In the genomic region with DNA sequence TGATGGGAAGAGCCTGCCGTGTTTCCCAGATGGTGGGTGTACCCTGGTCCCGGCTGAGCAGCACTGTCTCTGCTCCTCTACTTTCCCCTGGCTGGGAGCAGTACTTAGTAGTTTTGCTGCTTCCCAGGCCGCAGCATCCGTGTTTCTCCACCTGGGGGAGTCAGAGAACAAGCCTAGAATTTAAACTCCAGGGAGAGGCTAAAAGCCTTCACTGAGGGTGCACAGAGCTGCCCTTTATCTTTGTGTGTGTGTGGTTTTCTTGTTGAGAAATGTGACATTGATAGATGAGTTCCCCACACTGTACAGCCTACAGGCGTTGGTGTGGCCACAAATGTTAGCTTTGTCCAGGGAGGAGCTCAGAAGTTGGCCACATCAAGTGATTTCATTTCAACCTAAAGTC, we compare ENCODE assay signal across 8 mouse cellular contexts. TPM values are rescaled to one million over a fixed set of nuclear protein-coding genes. Genes with fewer than 3 reads are reported as not detected.
DNase-seq lines count a peak whose midpoint lies in the region; TF ChIP-seq lines count a peak whose summit lies in the region.

No protein-coding gene starts in this region.

- DNase-seq in T-cell, adult 2 months (ENCODE audit: low spot score), result peak; percentile 76
- peak; percentile 68 to 82 for DNase-seq in heart, adult 2 months
- peak; percentile 79 for DNase-seq in kidney, adult 9 months
- DNase-seq in lung, adult 18-20 months, result peak; percentile 66 to 73
- DNase-seq in retina, postnatal 1 day, result peak; percentile 67
- DNase-seq in thymus, postnatal 36 days, result peak; percentile 80 to 83

- H3K4me1 ChIP-seq in cortical plate, adult 2 months (ENCODE audit: control insufficient read depth, insufficient read depth, low read length), result peaks cover 12% of the 10 kb centered on the region
- H3K4me1 ChIP-seq in heart, adult 2 months (ENCODE audit: control insufficient read depth, insufficient read depth, low read length), result peaks cover 4% of the 10 kb centered on the region

- no peaks in the 10 kb centered on the region for H3K27me3 ChIP-seq in C2C12 (ENCODE audit: control insufficient read depth, insufficient read depth, insufficient read length)
- no peaks in the 10 kb centered on the region for H3K27me3 ChIP-seq in heart, adult 2 months (ENCODE audit: control insufficient read depth, insufficient read depth, low read length)

- H3K9ac ChIP-seq in heart, adult 2 months (ENCODE audit: low read depth, low read length), result no peak overlapping the region

- TF ChIP-seq EP300 in heart, adult 2 months (IDR thresholded peaks at IDR 0.05; ENCODE audit: insufficient read depth, low read depth, low read length), result peak; percentile 86; the same call in 1 of the 2 replicates

- intact Hi-C loops in heart, adult 2 months (cut with DNase I), result loop anchor here (2.0 to 5.0 kb wide), 3 partner anchors 108 to 389 kb away; no protein-coding TSS in a partner anchor

- no peaks in the 10 kb centered on the region for H3K79me3 ChIP-seq in C2C12 (ENCODE audit: low read depth)

- H3K4me3 ChIP-seq in C2C12 (ENCODE audit: insufficient read depth, poor library complexity, severe bottlenecking), result no peak overlapping the region
- H3K4me3 ChIP-seq in cortical plate, adult 2 months (ENCODE audit: insufficient read depth, low read length), result no peak overlapping the region
- H3K4me3 ChIP-seq in heart, adult 2 months, result no peak overlapping the region

- no peaks in the 10 kb centered on the region for H3K79me2 ChIP-seq in C2C12 (ENCODE audit: control insufficient read depth, insufficient read depth)
- no peaks in the 10 kb centered on the region for H3K79me2 ChIP-seq in heart, adult 2 months (replicated peaks; ENCODE audit: control insufficient read depth, insufficient read depth, low read length)

- 9% methylated on average over 5 of the region's 5 CpGs for WGBS in heart, adult 2 months

- no peaks in the 10 kb centered on the region for H3K36me3 ChIP-seq in C2C12 (ENCODE audit: control insufficient read depth, insufficient read depth)
- no peaks in the 10 kb centered on the region for H3K36me3 ChIP-seq in heart, adult 2 months (ENCODE audit: control insufficient read depth, insufficient read depth, low read length)

- TF ChIP-seq POLR2A in cortical plate, adult 2 months (IDR thresholded peaks at IDR 0.05; ENCODE audit: extremely low read depth, insufficient read depth, low read length), result no peak
- TF ChIP-seq POLR2A in heart, adult 2 months (IDR thresholded peaks at IDR 0.05; ENCODE audit: insufficient read depth, low read depth, low read length), result no peak

- H3ac ChIP-seq in C2C12 (ENCODE audit: control insufficient read depth, insufficient read length, low read depth), result no peak overlapping the region

- TF ChIP-seq CTCF in C2C12 (IDR thresholded peaks at IDR 0.05; ENCODE audit: control insufficient read depth, insufficient read depth, insufficient read length), result peak; percentile 46
- peak; percentile 83 for TF ChIP-seq CTCF in cortical plate, adult 2 months (IDR thresholded peaks at IDR 0.05; ENCODE audit: extremely low read depth, insufficient read depth, low read length)
- TF ChIP-seq CTCF in heart, adult 2 months (IDR thresholded peaks at IDR 0.05), result peak; percentile 99; the same call in 1 of the 2 replicates

- no peak overlapping the region for H3K27ac ChIP-seq in cortical plate, adult 2 months (ENCODE audit: insufficient read depth, low read length)
- no peak overlapping the region for H3K27ac ChIP-seq in heart, adult 2 months

TF ChIP-seq in C2C12, 6 proteins besides CTCF, POLR2A, EP300 and RAD21:
- TF ChIP-seq MYOD1 (IDR thresholded peaks at IDR 0.05; ENCODE audit: control insufficient read depth, insufficient read length, low read depth) (no peak), USF1 (IDR thresholded peaks at IDR 0.05; ENCODE audit: low read depth) (no peak), FOSL1 (IDR thresholded peaks at IDR 0.05; ENCODE audit: insufficient read depth, low read length, poor library complexity, severe bottlenecking) (no peak), CEBPB (IDR thresholded peaks at IDR 0.05; ENCODE audit: low read depth) (no peak), MYOG (IDR thresholded peaks at IDR 0.05; ENCODE audit: control insufficient read depth, extremely low read depth, insufficient read length) (no peak), MAX (IDR thresholded peaks at IDR 0.05) (no peak)

RNA-seq across cellular contexts. Expression of a gene that starts 7.3 kb away (rescaled TPM):
- 35.5 TPM for polyA plus RNA-seq in C2C12 (2012; fragmentation: generic; extraction: Trizol)
- 193 and 198 TPM in 2 replicates for polyA plus RNA-seq in cortical plate, adult 2 months (2012; rRNA removed)
- 10 to 100 TPM; 90.9 to 93.7 TPM for total RNA-seq in heart, adult 2 months (2021)
- polyA plus RNA-seq in heart, adult 2 months (2012; rRNA removed), result 41.7 and 73.9 TPM in 2 replicates

Comparison
In these comparisons a context has a peak if more than half of its experiments do, and no peak if none do; other contexts are left out.
1. CTCF ChIP-seq: peak in every context shown above with its lines; median percentile 99 in heart, adult 2 months; 83 in cortical plate, adult 2 months; 46 in C2C12.